8 mouse cellular contexts compared by ENCODE assay signal in genomic region chr9:57764974-57765363, GRCm38 (mm10). TPM values are rescaled to one million over a fixed set of nuclear protein-coding genes. Genes with fewer than 3 reads are reported as not detected.
DNase-seq lines count a peak whose midpoint lies in the region; ATAC-seq lines count a peak whose summit lies in the region.

No protein-coding gene starts in this region.

- H3K9me3 ChIP-seq in heart, embryonic 14.5 days (ENCODE audit: control insufficient read depth, low read length), result no peaks in the 10 kb centered on the region
- no peaks in the 10 kb centered on the region for H3K9me3 ChIP-seq in liver, embryonic 13.5 days (replicated peaks)
- H3K9me3 ChIP-seq in stomach, embryonic 14.5 days (ENCODE audit: control insufficient read depth, low read depth, low read length), result no peaks in the 10 kb centered on the region

- ATAC-seq in heart, embryonic 14.5 days (ENCODE audit: insufficient number of reproducible peaks, insufficient read depth, low FRiP score, low read depth), result peak; percentile 84
- ATAC-seq in liver, embryonic 13.5 days (ENCODE audit: low read depth), result peak; percentile 76
- peak; percentile 90 for ATAC-seq in stomach, embryonic 14.5 days (ENCODE audit: insufficient number of reproducible peaks, insufficient read depth, low FRiP score, low read depth)

- H3K36me3 ChIP-seq in heart, embryonic 14.5 days (ENCODE audit: control insufficient read depth, insufficient read depth, low read length), result peaks cover 18% of the 10 kb centered on the region
- H3K36me3 ChIP-seq in liver, embryonic 13.5 days, result peaks cover 24% of the 10 kb centered on the region
- peaks cover 19% of the 10 kb centered on the region for H3K36me3 ChIP-seq in stomach, embryonic 14.5 days (ENCODE audit: control insufficient read depth, insufficient read depth, low read length)

- H3K27ac ChIP-seq in heart, embryonic 14.5 days (replicated peaks in 1 of 2; ENCODE audit: control insufficient read depth in 1 of 2, insufficient read depth in 1 of 2, low read depth in 2 of 2, low read length in 2 of 2), result peak overlapping the region; percentile 94 to 99
- H3K27ac ChIP-seq in liver, embryonic 13.5 days, result peak overlapping the region; percentile 98
- peak overlapping the region; percentile 98 for H3K27ac ChIP-seq in stomach, embryonic 14.5 days (ENCODE audit: low read length)

- H3K9ac ChIP-seq in heart, embryonic 14.5 days (ENCODE audit: low read length), result peak overlapping the region; percentile 99
- H3K9ac ChIP-seq in liver, embryonic 13.5 days, result peak overlapping the region; percentile 100
- peak overlapping the region; percentile 94 for H3K9ac ChIP-seq in stomach, embryonic 14.5 days (replicated peaks; ENCODE audit: low read depth, low read length)

- peaks cover 36 to 58% of the 10 kb centered on the region in 2 experiments for H3K4me1 ChIP-seq in heart, embryonic 14.5 days (ENCODE audit: control insufficient read depth in 2 of 2, insufficient read depth in 2 of 2, low read length in 2 of 2)
- peaks cover 78% of the 10 kb centered on the region for H3K4me1 ChIP-seq in liver, embryonic 13.5 days (replicated peaks)
- H3K4me1 ChIP-seq in stomach, embryonic 14.5 days (ENCODE audit: control insufficient read depth, insufficient read depth, low read length), result peaks cover 32% of the 10 kb centered on the region; the same call in 1 of the 2 replicates

- WGBS in heart, embryonic 14.5 days, result under 1% methylated on average over 39 of the region's 45 CpGs
- under 1% methylated on average over 44 of the region's 45 CpGs for WGBS in liver, embryonic 13.5 days (ENCODE audit: insufficient replicate concordance)
- WGBS in stomach, embryonic 14.5 days, result under 1% methylated on average over 37 of the region's 45 CpGs

- H3K4me2 ChIP-seq in heart, embryonic 14.5 days (ENCODE audit: low read length), result peak overlapping the region; percentile 97
- peak overlapping the region; percentile 97 for H3K4me2 ChIP-seq in liver, embryonic 13.5 days
- peak overlapping the region; percentile 96 for H3K4me2 ChIP-seq in stomach, embryonic 14.5 days (replicated peaks; ENCODE audit: low read depth, low read length)

- no peaks in the 10 kb centered on the region for H3K27me3 ChIP-seq in heart, embryonic 14.5 days (ENCODE audit: control insufficient read depth, insufficient read depth, low read length)
- H3K27me3 ChIP-seq in liver, embryonic 13.5 days, result 0 out of 2 replicates have a peak, but pooled peaks cover 12% of the 10 kb centered on the region
- H3K27me3 ChIP-seq in stomach, embryonic 14.5 days (ENCODE audit: control insufficient read depth, insufficient read depth, low read length), result no peaks in the 10 kb centered on the region

- peak overlapping the region; percentile 79 to 89 for H3K4me3 ChIP-seq in heart, embryonic 14.5 days (ENCODE audit: control insufficient read depth in 1 of 2, insufficient read depth in 1 of 2, low read depth in 1 of 2, low read length in 2 of 2)
- H3K4me3 ChIP-seq in liver, embryonic 13.5 days (replicated peaks), result peak overlapping the region; percentile 96
- H3K4me3 ChIP-seq in stomach, embryonic 14.5 days (ENCODE audit: low read depth, low read length), result peak overlapping the region; percentile 94

- peak; percentile 78 to 85 for DNase-seq in CD8-positive naive resting alpha-beta T cell, adult 2 months (ENCODE audit: low read depth in 2 of 2, low spot score in 2 of 2)
- DNase-seq in c-Kit-negative CD71-positive TER-119-positive erythroid progenitor cells, embryonic 14.5 days (ENCODE audit: low read depth, low spot score), result peak; percentile 76
- DNase-seq in fibroblast of lung, adult 2 months (ENCODE audit: low read depth), result peak; percentile 65
- peak; percentile 98 for DNase-seq in kidney, postnatal 10 days
- peak; percentile 91 for DNase-seq in liver, embryonic 13.5 days
- DNase-seq in natural killer cell, adult 2 months (ENCODE audit: low spot score in 2 of 2), result peak; percentile 91

RNA-seq across cellular contexts. Expression of gene Clk3, which starts 0.7 kb away (rescaled TPM):
- 46.3 and 53.2 TPM in 2 replicates for polyA plus RNA-seq in heart, embryonic 14.5 days (2014; fragmentation: Nextera tagmentation; extraction: Ambion mirVana)
- polyA plus RNA-seq in liver, embryonic 13.5 days (2015; fragmentation: Nextera tagmentation; extraction: Ambion mirVana), result 86.2 and 97.4 TPM in 2 replicates
- polyA plus RNA-seq in stomach, embryonic 14.5 days (2014; fragmentation: Nextera tagmentation; extraction: Ambion mirVana), result 66.0 and 73.1 TPM in 2 replicates

RNA-seq across cellular contexts. Expression of gene Edc3, which starts 56.6 kb away (rescaled TPM):
- 11.0 and 12.6 TPM in 2 replicates for polyA plus RNA-seq in heart, embryonic 14.5 days (2014; fragmentation: Nextera tagmentation; extraction: Ambion mirVana)
- 16.7 and 18.4 TPM in 2 replicates for polyA plus RNA-seq in liver, embryonic 13.5 days (2015; fragmentation: Nextera tagmentation; extraction: Ambion mirVana)
- 22.8 and 23.1 TPM in 2 replicates for polyA plus RNA-seq in stomach, embryonic 14.5 days (2014; fragmentation: Nextera tagmentation; extraction: Ambion mirVana)

Comparison
In these comparisons a context has a peak if more than half of its experiments do, and no peak if none do; other contexts are left out.
1. Peak in every context shown above with its lines: DNase-seq, ATAC-seq, H3K4me3 ChIP-seq and H3K27ac ChIP-seq.